Mouse (Mus musculus) thymus, adult 2 months (tissue): ENCODE data around the gene Slc24a4. TPM values are rescaled to one million over a fixed set of nuclear protein-coding genes. Genes with fewer than 3 reads are reported as not detected.

ENCODE experiments used
- DNase-seq: peaks from one replicate; pipeline ENCODE4 v3.0.0; 2021
- H3K27ac ChIP-seq: fragments of 200-500 bp; 2 replicates; pipeline ENCODE4 v1.5.1; 2012; ENCODE audit warnings: low read length, control low read depth; ENCODE audit not compliant: control insufficient read depth, insufficient read depth
- H3K27me3 ChIP-seq: fragments of 200-500 bp; 2 replicates; pipeline ENCODE4 v1.6.1; 2012; ENCODE audit warnings: mild to moderate bottlenecking, low read length, moderate library complexity, mixed read lengths; ENCODE audit not compliant: control insufficient read depth, insufficient read depth
- H3K36me3 ChIP-seq: fragments of 200-500 bp; 2 replicates; pipeline ENCODE4 v1.6.1; 2012; ENCODE audit warnings: mild to moderate bottlenecking, low read length, moderate library complexity; ENCODE audit not compliant: control insufficient read depth, insufficient read depth
- H3K4me1 ChIP-seq: fragments of 200-500 bp; replicated peaks from 2 replicates; pipeline ENCODE4 v1.6.1; 2012; ENCODE audit warnings: low read length; ENCODE audit not compliant: control insufficient read depth, insufficient read depth
- H3K4me3 ChIP-seq: fragments of 200-500 bp; 2 replicates; pipeline ENCODE4 v1.5.1; 2012; ENCODE audit warnings: mild to moderate bottlenecking, low read length, control low read depth, moderate library complexity; ENCODE audit not compliant: control insufficient read depth, insufficient read depth
- CTCF ChIP-seq: fragments of 200-500 bp; IDR thresholded peaks from 2 replicates; pipeline ENCODE4 v1.5.1; 2012; ENCODE audit warnings: mild to moderate bottlenecking, control low read depth, low read length, moderate library complexity, borderline replicate concordance; ENCODE audit not compliant: control insufficient read depth, poor library complexity, insufficient read depth; ENCODE audit errors: extremely low read depth
- POLR2A ChIP-seq: fragments of 200-500 bp; IDR thresholded peaks from 2 replicates; pipeline ENCODE4 v1.6.1; 2012; ENCODE audit warnings: mild to moderate bottlenecking, low read length, control low read depth, moderate library complexity; ENCODE audit not compliant: control insufficient read depth, poor library complexity, insufficient read depth; ENCODE audit errors: extremely low read depth
- WGBS: fragments of 180-500 bp; shearing (Covaris S2); methylation state at CpG from one replicate; pipeline ENCODE4 v1.1.7; 2018; 5-methylcytosine and 5-hydroxymethylcytosine counted together
- polyA plus RNA-seq: library from polyadenylated mRNA; depleted of rRNA; stranded (reverse); fragments of >200 nt; gene quantifications from 2 replicates; pipeline ENCODE4 v1.2.3, GENCODE M21; 2012

Gene Slc24a4
- polyA plus RNA-seq, 1 experiment, result 4.7 TPM

DNA sequence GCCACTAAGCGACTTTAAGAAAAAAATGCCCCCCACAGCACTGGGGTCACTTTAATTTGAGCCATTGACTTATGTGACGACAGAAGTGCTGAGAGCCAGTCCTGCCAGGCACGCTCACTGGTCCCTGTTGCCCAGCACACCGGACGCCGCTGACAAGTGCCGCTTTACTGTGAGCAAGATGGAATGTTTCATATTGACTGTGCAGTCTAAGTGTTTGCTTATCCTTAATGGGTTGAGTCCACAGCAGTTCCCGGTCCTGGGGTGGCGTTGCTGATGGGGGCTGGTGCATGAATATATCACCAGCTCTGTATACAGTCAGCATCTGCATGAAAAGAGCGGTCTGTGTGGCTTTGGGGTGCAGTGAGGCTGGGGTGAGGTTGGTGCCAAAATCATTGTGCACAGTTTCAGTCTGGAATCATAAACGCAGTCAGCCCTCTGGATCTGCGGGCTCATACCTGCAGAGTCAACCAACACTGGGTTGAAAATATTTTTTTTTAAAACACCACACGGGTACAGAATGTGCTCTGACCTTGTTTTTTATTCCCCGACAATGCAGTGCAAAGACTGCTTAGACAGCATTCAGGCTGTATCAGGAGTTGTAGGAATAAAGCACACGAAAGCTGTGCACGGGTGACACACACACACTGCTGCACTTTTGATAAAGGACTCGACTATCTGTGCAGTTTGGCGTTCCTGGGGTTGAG, 52.0 kb downstream of the Slc24a4 start:
- DNase-seq, result no peak
- 95% methylated on average over 18 of the region's 18 CpGs for WGBS
- no peaks in the 10 kb centered on the region for H3K27me3 ChIP-seq
- no peak for TF ChIP-seq POLR2A
- TF ChIP-seq CTCF, result no peak
- H3K4me1 ChIP-seq, result no peaks in the 10 kb centered on the region
- no peak overlapping the region for H3K4me3 ChIP-seq
- H3K36me3 ChIP-seq, result no peaks in the 10 kb centered on the region
- H3K27ac ChIP-seq, result no peak overlapping the region

DNA sequence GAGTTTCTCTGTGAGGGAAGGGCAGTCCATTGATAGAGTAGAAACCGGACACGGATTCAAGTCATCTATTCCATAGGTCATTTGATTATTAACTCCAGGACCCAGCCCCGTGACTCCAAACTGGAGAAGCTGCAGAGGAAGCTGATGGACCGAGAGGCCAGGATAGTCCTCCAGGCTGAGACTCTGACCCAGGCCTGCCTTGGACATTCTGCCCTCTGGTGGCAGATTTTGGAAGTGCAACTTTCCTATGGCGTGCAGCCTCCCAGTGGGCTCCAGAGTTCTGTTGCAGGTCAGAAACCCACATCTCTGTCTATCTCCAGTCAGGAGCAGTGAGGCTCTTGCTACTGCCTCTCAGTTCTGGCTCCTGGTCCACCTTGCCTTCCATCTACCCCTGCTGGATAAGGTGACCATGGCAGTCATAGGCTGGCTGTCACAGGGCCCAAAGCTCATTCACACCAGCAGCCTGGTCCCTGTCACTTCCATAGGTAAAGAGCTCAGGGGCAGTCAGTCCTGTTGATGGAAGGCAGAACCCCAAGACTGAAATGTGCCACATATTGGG, 53.3 kb downstream of the Slc24a4 start:
- peak; percentile 64 for DNase-seq

GRCm38 (mm10) chr12:102182621-102183020, 54.1 kb downstream of the Slc24a4 start:
- WGBS, result 83% methylated on average over 6 of the region's 6 CpGs
- no peak overlapping the region for H3K27ac ChIP-seq
- no peaks in the 10 kb centered on the region for H3K36me3 ChIP-seq
- H3K4me1 ChIP-seq, result no peaks in the 10 kb centered on the region
- no peak for DNase-seq
- TF ChIP-seq CTCF (no peak), POLR2A (no peak)
- no peak overlapping the region for H3K4me3 ChIP-seq
- H3K27me3 ChIP-seq, result no peaks in the 10 kb centered on the region

More for the DNA sequence above, 53.3 kb downstream of the Slc24a4 start:
- H3K4me3 ChIP-seq, result no peak overlapping the region
- no peak overlapping the region for H3K27ac ChIP-seq
- WGBS, result 61% methylated on average over 5 of the region's 5 CpGs
- H3K4me1 ChIP-seq, result no peaks in the 10 kb centered on the region
- TF ChIP-seq CTCF (peak; percentile 89), POLR2A (no peak)
- H3K36me3 ChIP-seq, result no peaks in the 10 kb centered on the region
- H3K27me3 ChIP-seq, result no peaks in the 10 kb centered on the region

GRCm38 (mm10) chr12:102183201-102183600, 54.7 kb downstream of the Slc24a4 start:
- Histone ChIP-seq H3K27ac (no peak overlapping the region), H3K27me3 (no peaks in the 10 kb centered on the region), H3K4me1 (no peaks in the 10 kb centered on the region), H3K4me3 (no peak overlapping the region), H3K36me3 (no peaks in the 10 kb centered on the region)
- no peak for DNase-seq
- 29% methylated on average over 9 of the region's 9 CpGs for WGBS
- TF ChIP-seq POLR2A (no peak), CTCF (no peak)

- Histone ChIP-seq H3K4me1 (no peaks in the 10 kb centered on the region), H3K27me3 (no peaks in the 10 kb centered on the region), H3K4me3 (no peak overlapping the region), H3K27ac (no peak overlapping the region), H3K36me3 (no peaks in the 10 kb centered on the region)
- DNase-seq, result no peak
- WGBS, result 95% methylated on average over 11 of the region's 11 CpGs
- no peak for TF ChIP-seq POLR2A
Observed at GRCm38 (mm10) chr12:102190820-102191219, 62.3 kb downstream of the Slc24a4 start.

DNA sequence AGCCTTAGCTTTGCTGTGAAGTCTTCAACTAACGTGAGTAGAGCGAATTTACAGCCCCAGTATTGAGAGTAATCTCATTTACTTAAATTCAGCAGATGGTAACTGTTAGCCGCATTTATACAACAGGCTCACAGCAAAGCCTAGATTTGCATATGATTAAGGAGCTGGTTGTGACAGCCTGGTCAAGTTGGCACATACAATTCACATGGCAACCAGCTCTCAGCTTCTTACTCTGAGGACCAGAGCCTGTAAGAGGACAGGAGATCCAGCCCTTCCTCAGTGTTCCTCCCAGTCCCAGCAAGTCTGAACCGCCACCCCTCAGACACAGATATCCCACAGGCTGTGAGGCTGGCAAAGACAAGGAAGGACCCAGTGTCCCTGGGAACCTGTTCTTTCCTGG, 73.0 kb downstream of the Slc24a4 start:
- DNase-seq, result no peak
- Histone ChIP-seq H3K27ac (no peak overlapping the region), H3K36me3 (no peaks in the 10 kb centered on the region), H3K27me3 (no peaks in the 10 kb centered on the region), H3K4me1 (no peaks in the 10 kb centered on the region), H3K4me3 (no peak overlapping the region)
- 94% methylated on average over 4 of the region's 4 CpGs for WGBS
- TF ChIP-seq CTCF (no peak), POLR2A (no peak)
